8 mouse cellular contexts compared by ENCODE assay signal in genomic region chr17:34950514-34951455, GRCm38 (mm10). TPM values are rescaled to one million over a fixed set of nuclear protein-coding genes. Genes with fewer than 3 reads are reported as not detected.
DNase-seq lines count a peak whose midpoint lies in the region; ATAC-seq lines count a peak whose summit lies in the region.

No protein-coding gene starts in this region.

- peaks cover 14% of the 10 kb centered on the region for H3K4me1 ChIP-seq in heart, embryonic 15.5 days (replicated peaks)
- peaks cover 15% of the 10 kb centered on the region for H3K4me1 ChIP-seq in hindbrain, embryonic 14.5 days (replicated peaks; ENCODE audit: control insufficient read depth, insufficient read depth, low read length)
- peaks cover 14% of the 10 kb centered on the region for H3K4me1 ChIP-seq in midbrain, embryonic 16.5 days (ENCODE audit: control insufficient read depth, insufficient read depth, low read length)

- DNase-seq in heart, adult 18-20 months, result no peak
- DNase-seq in ZHBTc4 (ENCODE audit: low read depth, low spot score) (peak; percentile 81), adipocyte (ENCODE audit: low spot score) (no peak)
- DNase-seq in hindbrain, embryonic 14.5 days (ENCODE audit: low spot score), result no peak
- no peak for DNase-seq in layer of hippocampus, adult 18-20 months (ENCODE audit: low spot score in 2 of 2)
- DNase-seq in kidney, postnatal 4 days, result no peak

- peak overlapping the region; percentile 99 for H3K4me3 ChIP-seq in heart, embryonic 15.5 days
- H3K4me3 ChIP-seq in hindbrain, embryonic 14.5 days (replicated peaks; ENCODE audit: low read length), result peak overlapping the region; percentile 74
- H3K4me3 ChIP-seq in midbrain, embryonic 16.5 days (ENCODE audit: low read depth, low read length), result peak overlapping the region; percentile 94

- H3K4me2 ChIP-seq in heart, embryonic 15.5 days, result peak overlapping the region; percentile 79
- peak overlapping the region; percentile 83 for H3K4me2 ChIP-seq in hindbrain, embryonic 14.5 days (replicated peaks)
- H3K4me2 ChIP-seq in midbrain, embryonic 16.5 days (ENCODE audit: low read length), result peak overlapping the region; percentile 98

- H3K27me3 ChIP-seq in heart, embryonic 15.5 days, result no peaks in the 10 kb centered on the region
- peaks cover 8% of the 10 kb centered on the region for H3K27me3 ChIP-seq in hindbrain, embryonic 14.5 days (ENCODE audit: control insufficient read depth, insufficient read depth, low read length)
- H3K27me3 ChIP-seq in midbrain, embryonic 16.5 days (ENCODE audit: control insufficient read depth, insufficient read depth, low read depth, low read length), result no peaks in the 10 kb centered on the region

- peak overlapping the region; percentile 98 for H3K9ac ChIP-seq in heart, embryonic 15.5 days
- H3K9ac ChIP-seq in hindbrain, embryonic 14.5 days, result peak overlapping the region; percentile 98
- H3K9ac ChIP-seq in midbrain, embryonic 16.5 days (ENCODE audit: low read depth, low read length), result peak overlapping the region; percentile 99

- no peaks in the 10 kb centered on the region for H3K9me3 ChIP-seq in heart, embryonic 15.5 days (replicated peaks)
- no peaks in the 10 kb centered on the region for H3K9me3 ChIP-seq in hindbrain, embryonic 14.5 days (ENCODE audit: control insufficient read depth, low read length)
- no peaks in the 10 kb centered on the region for H3K9me3 ChIP-seq in midbrain, embryonic 16.5 days (replicated peaks; ENCODE audit: control insufficient read depth, low read length, poor library complexity, severe bottlenecking)

- H3K36me3 ChIP-seq in heart, embryonic 15.5 days, result peaks cover 16% of the 10 kb centered on the region
- H3K36me3 ChIP-seq in hindbrain, embryonic 14.5 days (replicated peaks; ENCODE audit: control insufficient read depth, insufficient read depth), result peaks cover 29% of the 10 kb centered on the region
- H3K36me3 ChIP-seq in midbrain, embryonic 16.5 days (ENCODE audit: control insufficient read depth, insufficient read depth, low read length), result peaks cover 7% of the 10 kb centered on the region; the same call in 1 of the 2 replicates

- H3K27ac ChIP-seq in heart, embryonic 15.5 days, result peak overlapping the region; percentile 88
- H3K27ac ChIP-seq in hindbrain, embryonic 14.5 days, result peak overlapping the region; percentile 86
- H3K27ac ChIP-seq in midbrain, embryonic 16.5 days (ENCODE audit: low read length), result peak overlapping the region; percentile 91

- no peak for ATAC-seq in heart, embryonic 15.5 days (replicated peaks; ENCODE audit: insufficient number of reproducible peaks, insufficient read depth, low FRiP score, low read depth)
- no peak for ATAC-seq in hindbrain, embryonic 14.5 days (ENCODE audit: low FRiP score)
- no peak for ATAC-seq in midbrain, embryonic 16.5 days

- WGBS in heart, embryonic 15.5 days, result 32% methylated on average over 10 of the region's 10 CpGs
- WGBS in hindbrain, embryonic 14.5 days, result 29% methylated on average over 10 of the region's 10 CpGs
- WGBS in midbrain, embryonic 16.5 days, result 28% methylated on average over 10 of the region's 10 CpGs

RNA-seq across cellular contexts. Expression of gene Hspa1b, which starts 8.3 kb away (rescaled TPM):
- 0.16 and 0.30 TPM in 2 replicates for polyA plus RNA-seq in heart, embryonic 15.5 days (2015; fragmentation: Nextera tagmentation; extraction: Ambion mirVana)
- 10 to 100 TPM; 15.5 to 68.2 TPM for total RNA-seq in heart, adult 18-20 months (2021)
- 0.34 and 0.56 TPM in 2 replicates for polyA plus RNA-seq in hindbrain, embryonic 14.5 days (2014; fragmentation: Nextera tagmentation; extraction: Ambion mirVana)
- polyA plus RNA-seq in midbrain, embryonic 16.5 days (2015; fragmentation: Nextera tagmentation; extraction: Ambion mirVana), result 0.24 TPM in 1 of 2 replicates, not detected in the other
- total RNA-seq in layer of hippocampus, adult 18-20 months (2021), result 10 to 100 TPM; 27.5 to 37.5 TPM

RNA-seq across cellular contexts. Expression of gene Gm20481, which starts 18.9 kb away (rescaled TPM):
- not detected in 2 replicates for polyA plus RNA-seq in heart, embryonic 15.5 days (2015; fragmentation: Nextera tagmentation; extraction: Ambion mirVana)
- not detected for total RNA-seq in heart, adult 18-20 months (2021)
- not detected in 2 replicates for polyA plus RNA-seq in hindbrain, embryonic 14.5 days (2014; fragmentation: Nextera tagmentation; extraction: Ambion mirVana)
- polyA plus RNA-seq in midbrain, embryonic 16.5 days (2015; fragmentation: Nextera tagmentation; extraction: Ambion mirVana), result not detected in 2 replicates
- not detected for total RNA-seq in layer of hippocampus, adult 18-20 months (2021)

RNA-seq across cellular contexts. Expression of gene Neu1, which starts 19.7 kb away (rescaled TPM):
- polyA plus RNA-seq in heart, embryonic 15.5 days (2015; fragmentation: Nextera tagmentation; extraction: Ambion mirVana), result 16.1 and 19.9 TPM in 2 replicates
- total RNA-seq in heart, adult 18-20 months (2021), result 10 to 100 TPM; 14.6 to 15.9 TPM
- polyA plus RNA-seq in hindbrain, embryonic 14.5 days (2014; fragmentation: Nextera tagmentation; extraction: Ambion mirVana), result 26.9 and 27.2 TPM in 2 replicates
- 38.6 and 42.3 TPM in 2 replicates for polyA plus RNA-seq in midbrain, embryonic 16.5 days (2015; fragmentation: Nextera tagmentation; extraction: Ambion mirVana)
- 10 to 100 TPM; 41.4 to 44.2 TPM for total RNA-seq in layer of hippocampus, adult 18-20 months (2021)

RNA-seq across cellular contexts. Expression of gene Hspa1a, which starts 21.2 kb away (rescaled TPM):
- polyA plus RNA-seq in heart, embryonic 15.5 days (2015; fragmentation: Nextera tagmentation; extraction: Ambion mirVana), result 3.5 and 4.8 TPM in 2 replicates
- total RNA-seq in heart, adult 18-20 months (2021), result 10 to 100 TPM; 17.5 to 41.5 TPM
- 7.5 and 11.6 TPM in 2 replicates for polyA plus RNA-seq in hindbrain, embryonic 14.5 days (2014; fragmentation: Nextera tagmentation; extraction: Ambion mirVana)
- 13.4 and 19.3 TPM in 2 replicates for polyA plus RNA-seq in midbrain, embryonic 16.5 days (2015; fragmentation: Nextera tagmentation; extraction: Ambion mirVana)
- total RNA-seq in layer of hippocampus, adult 18-20 months (2021), result 10 to 100 TPM; 24.3 to 27.8 TPM

RNA-seq across cellular contexts. Expression of gene Hspa1l, which starts 21.7 kb away (rescaled TPM):
- polyA plus RNA-seq in heart, embryonic 15.5 days (2015; fragmentation: Nextera tagmentation; extraction: Ambion mirVana), result 2.1 and 2.6 TPM in 2 replicates
- total RNA-seq in heart, adult 18-20 months (2021), result 10 to 100 TPM in 1 of 2 experiments, 1 to 10 TPM in 1; 9.8 to 10.8 TPM
- polyA plus RNA-seq in hindbrain, embryonic 14.5 days (2014; fragmentation: Nextera tagmentation; extraction: Ambion mirVana), result 1.9 TPM in 2 replicates
- polyA plus RNA-seq in midbrain, embryonic 16.5 days (2015; fragmentation: Nextera tagmentation; extraction: Ambion mirVana), result 2.0 and 2.4 TPM in 2 replicates
- under 1 TPM; 0.12 to 0.48 TPM for total RNA-seq in layer of hippocampus, adult 18-20 months (2021)
